Mouse (Mus musculus) 3134 (cell line): ENCODE results near the gene Prep.
"Not testable (repeated sequence)": the region's sequence is repeated elsewhere in the genome, so short reads cannot be mapped to it uniquely, and the experiment has no call there.

Experiments
- DNase-seq: peaks from one replicate; pipeline ENCODE4 v3.0.0-alpha.2; 2011; ENCODE audit warnings: low spot score; ENCODE audit not compliant: insufficient read length; ENCODE audit errors: extremely low read depth

The Prep gene

GRCm38 (mm10) chr10:45075491-45076051 is 8.6 kb downstream of the Prep start:
- no peak for DNase-seq

- DNase-seq, result no peak
Measured at GRCm38 (mm10) chr10:45076585-45076984, 9.6 kb downstream of the Prep start.

- no peak for DNase-seq
Measured at GRCm38 (mm10) chr10:45077353-45077752, 10.3 kb downstream of the Prep start.

- no peak for DNase-seq
Measured at GRCm38 (mm10) chr10:45079756-45080155, 12.8 kb downstream of the Prep start.

- no peak for DNase-seq
Measured at GRCm38 (mm10) chr10:45080490-45080889, 13.5 kb downstream of the Prep start.

GRCm38 (mm10) chr10:45082730-45083129 is 15.7 kb downstream of the Prep start:
- no peak for DNase-seq

GRCm38 (mm10) chr10:45084002-45084401 is 17.0 kb downstream of the Prep start:
- DNase-seq, result not testable (repeated sequence)

- no peak for DNase-seq
Measured at GRCm38 (mm10) chr10:45084471-45084870, 17.5 kb downstream of the Prep start.

GRCm38 (mm10) chr10:45085315-45085714 is 18.3 kb downstream of the Prep start:
- no peak for DNase-seq

- no peak for DNase-seq
Measured at GRCm38 (mm10) chr10:45086637-45087036, 19.6 kb downstream of the Prep start.

GRCm38 (mm10) chr10:45091462-45092079 is 24.6 kb downstream of the Prep start:
- DNase-seq, result no peak

- no peak for DNase-seq
Measured at GRCm38 (mm10) chr10:45092080-45093056, 25.4 kb downstream of the Prep start.

- no peak for DNase-seq
Measured at GRCm38 (mm10) chr10:45098751-45099150, 31.7 kb downstream of the Prep start.

- DNase-seq, result no peak
Measured at GRCm38 (mm10) chr10:45100473-45100872, 33.5 kb downstream of the Prep start.

GRCm38 (mm10) chr10:45103184-45103583 is 36.2 kb downstream of the Prep start:
- no peak for DNase-seq

GRCm38 (mm10) chr10:45104098-45104497 is 37.1 kb downstream of the Prep start:
- DNase-seq, result no peak

GRCm38 (mm10) chr10:45104535-45105079 is 37.6 kb downstream of the Prep start:
- no peak for DNase-seq

GRCm38 (mm10) chr10:45106541-45106940 is 39.5 kb downstream of the Prep start:
- no peak for DNase-seq

GRCm38 (mm10) chr10:45107313-45107712 is 40.3 kb downstream of the Prep start:
- no peak for DNase-seq

GRCm38 (mm10) chr10:45109041-45109440 is 42.0 kb downstream of the Prep start:
- DNase-seq, result no peak

- no peak for DNase-seq
Measured at GRCm38 (mm10) chr10:45109974-45110373, 43.0 kb downstream of the Prep start.
